Mouse (Mus musculus) liver, embryonic 14.5 days (tissue): Measurements from ENCODE around the gene Tapt1. TPM values are rescaled to one million over a fixed set of nuclear protein-coding genes. Genes with fewer than 3 reads are reported as not detected.
A peak's percentile ranks its signal among the peaks of the same experiment; 100 is the strongest.

Experiments used
- ATAC-seq: fragments of 200-750 bp; cut with Nextera tagmentation; 2 replicates; pipeline ENCODE4 v1.8.0; 2017; ENCODE audit warnings: moderate number of reproducible peaks, mild to moderate bottlenecking, moderate library complexity; ENCODE audit not compliant: insufficient read depth
- DNase-seq, 3 experiments: peaks; one replicate each; pipeline ENCODE4 v3.0.0-alpha.2; 2012 to 2013; ENCODE audit warnings: low read depth in 3 of 3, low spot score in 3 of 3
- H3K27ac ChIP-seq: fragments of 300-500 bp; sonication (generic); 2 replicates; pipeline ENCODE4 v1.5.1; 2014; ENCODE audit warnings: moderate library complexity, mild to moderate bottlenecking, control low read depth, inconsistent platforms
- H3K27me3 ChIP-seq: fragments of 300-500 bp; sonication (generic); 2 replicates; pipeline ENCODE4 v1.6.1; 2014; ENCODE audit warnings: mild to moderate bottlenecking, low read length, moderate library complexity; ENCODE audit not compliant: control insufficient read depth, insufficient read depth
- H3K36me3 ChIP-seq: fragments of 300-500 bp; sonication (generic); replicated peaks from 2 replicates; pipeline ENCODE4 v1.6.1; 2014; ENCODE audit warnings: low read depth; ENCODE audit not compliant: control insufficient read depth, insufficient read depth
- H3K4me1 ChIP-seq, 2 experiments: fragments of 200-500 bp in 1 of 2; fragments of 300-500 bp in 1 of 2; sonication (generic) in 1 of 2; replicated peaks; 2 replicates each; pipeline ENCODE4 v1.6.1; 2012 to 2014; ENCODE audit warnings: antibody characterized with exemption in 1 of 2, inconsistent platforms in 1 of 2, low read length in 1 of 2; ENCODE audit not compliant: control insufficient read depth in 2 of 2, insufficient read depth in 2 of 2
- H3K4me2 ChIP-seq: fragments of 300-500 bp; sonication (generic); 2 replicates; pipeline ENCODE4 v1.6.1; 2014; ENCODE audit warnings: low read depth, mild to moderate bottlenecking, control low read depth, moderate library complexity
- H3K4me3 ChIP-seq, 2 experiments: fragments of 200-500 bp in 1 of 2; fragments of 300-500 bp in 1 of 2; sonication (generic) in 1 of 2; 2 replicates each; pipeline ENCODE4 v1.5.1; 2012 to 2014; ENCODE audit warnings: low read depth in 2 of 2, low read length in 2 of 2, mild to moderate bottlenecking in 2 of 2, control low read depth in 1 of 2, inconsistent platforms in 1 of 2, moderate library complexity in 1 of 2; ENCODE audit not compliant: insufficient read depth in 1 of 2
- H3K9ac ChIP-seq: fragments of 300-500 bp; sonication (generic); replicated peaks from 2 replicates; pipeline ENCODE4 v1.6.1; 2014; ENCODE audit warnings: mild to moderate bottlenecking, control low read depth, moderate library complexity
- H3K9me3 ChIP-seq: fragments of 300-500 bp; sonication (generic); 2 replicates; pipeline ENCODE4 v1.6.1; 2016; ENCODE audit warnings: low read length, mixed read lengths; ENCODE audit not compliant: control insufficient read depth
- CTCF ChIP-seq: IDR thresholded peaks from 2 replicates; pipeline ENCODE4 v1.5.1; 2016; ENCODE audit warnings: antibody characterized with exemption, low read depth, control low read depth
- EP300 ChIP-seq: IDR thresholded peaks from 2 replicates; pipeline ENCODE4 v1.6.1; 2016; ENCODE audit warnings: antibody characterized with exemption, low read depth
- WGBS: fragments of 180-500 bp; shearing (Covaris S2); extraction: QIAGEN DNeasy Blood & Tissue Kit; methylation state at CpG from one replicate; pipeline ENCODE4 v1.1.7; 2014; ENCODE audit not compliant: insufficient replicate concordance; 5-methylcytosine and 5-hydroxymethylcytosine counted together
- polyA plus RNA-seq, 2 experiments: library from polyadenylated mRNA; depleted of rRNA in 1 of 2; stranded (reverse) in 1 of 2; unstranded in 1 of 2; fragments of >200 nt; fragmentation: Nextera tagmentation in 1 of 2; extraction: Ambion mirVana in 1 of 2; gene quantifications; 2 replicates each; pipeline versions ENCODE4 v1.2.1 to v1.2.3; 2012 to 2014

Tapt1 gene
- polyA plus RNA-seq, 2 experiments: 30.9 to 31.2 TPM

DNA sequence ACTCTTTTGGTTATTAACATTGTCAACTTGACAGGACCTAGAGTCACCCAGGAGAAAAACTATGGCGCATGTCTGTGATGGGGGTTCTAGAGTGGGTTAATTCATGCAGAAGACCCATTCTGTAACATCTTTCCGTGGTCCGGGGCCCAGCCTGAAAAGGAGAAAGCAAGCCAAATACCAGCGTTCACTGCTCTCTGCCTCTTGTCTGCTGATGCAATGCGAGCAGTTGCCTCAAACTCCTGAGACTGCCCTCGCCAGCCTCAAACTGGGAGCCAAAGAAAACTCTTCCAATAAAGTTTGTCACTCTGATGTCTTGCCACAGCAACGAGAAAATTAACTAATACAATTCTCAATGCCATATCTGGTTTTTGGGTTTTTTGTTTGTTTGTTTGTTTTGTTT lies 8.2 kb upstream of the Tapt1 start:
- H3K4me1 ChIP-seq: peaks cover 4 to 10% of the 10 kb centered on the region in 2 experiments
- H3K36me3 ChIP-seq: no peaks in the 10 kb centered on the region
- no peak overlapping the region for H3K4me3 ChIP-seq
- no peak for TF ChIP-seq EP300
- no peak for TF ChIP-seq CTCF
- no peak overlapping the region for H3K4me2 ChIP-seq
- H3K9ac ChIP-seq: no peak overlapping the region
- no peaks in the 10 kb centered on the region for H3K27me3 ChIP-seq
- DNase-seq (no peak), ATAC-seq (no peak)
- 82% methylated on average over 7 of the region's 7 CpGs for WGBS
- no peak overlapping the region for H3K27ac ChIP-seq
- no peaks in the 10 kb centered on the region for H3K9me3 ChIP-seq

DNA sequence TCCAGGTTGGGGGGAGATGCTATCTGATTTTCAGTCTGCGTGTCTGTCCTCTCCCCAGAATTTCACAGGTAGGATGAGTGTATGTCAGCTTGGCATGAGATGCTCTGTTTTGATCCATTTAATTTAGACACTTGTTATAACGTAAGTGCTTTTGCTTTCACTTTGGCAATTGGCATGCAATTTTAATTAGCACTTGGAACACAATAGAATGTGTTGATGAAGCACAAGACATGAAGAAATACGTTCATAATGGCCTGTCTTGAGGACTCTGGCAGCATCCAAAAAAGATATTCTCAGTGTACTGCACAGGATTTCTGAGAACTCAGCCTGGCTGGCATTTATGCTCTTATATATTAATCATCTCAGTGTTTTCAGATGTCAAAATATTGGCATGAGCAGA lies 7.5 kb upstream of the Tapt1 start:
- 77% methylated on average over 3 of the region's 3 CpGs for WGBS
- H3K9me3 ChIP-seq: no peaks in the 10 kb centered on the region
- no peaks in the 10 kb centered on the region for H3K36me3 ChIP-seq
- no peak overlapping the region for H3K4me2 ChIP-seq
- H3K4me3 ChIP-seq: no peak overlapping the region
- no peak for DNase-seq
- H3K27me3 ChIP-seq: no peaks in the 10 kb centered on the region
- H3K27ac ChIP-seq: no peak overlapping the region
- TF ChIP-seq EP300 (no peak), CTCF (no peak)
- ATAC-seq: no peak
- peaks cover 2 to 5% of the 10 kb centered on the region in 2 experiments for H3K4me1 ChIP-seq
- no peak overlapping the region for H3K9ac ChIP-seq

DNA sequence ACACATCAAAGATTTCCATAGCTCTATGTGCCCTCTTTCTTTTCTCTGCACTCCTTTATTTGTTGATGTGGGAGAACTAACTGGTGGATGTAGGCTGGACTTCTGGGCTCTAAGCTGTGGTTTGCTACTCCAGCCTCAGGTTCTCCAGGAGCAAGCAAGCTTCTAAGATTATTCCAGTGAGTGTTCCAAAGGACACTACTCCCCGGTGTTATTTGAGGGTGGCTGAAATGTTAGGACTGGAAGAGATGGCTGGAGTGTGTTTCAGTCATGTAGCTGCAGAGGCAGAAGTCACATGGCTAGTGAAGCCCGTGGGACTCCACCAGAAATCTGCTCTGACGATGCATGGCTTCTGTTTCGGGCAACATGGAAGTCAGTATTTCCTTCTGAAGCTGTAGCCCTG lies 2.3 kb upstream of the Tapt1 start:
- H3K4me2 ChIP-seq: peak overlapping the region; percentile 74

DNA sequence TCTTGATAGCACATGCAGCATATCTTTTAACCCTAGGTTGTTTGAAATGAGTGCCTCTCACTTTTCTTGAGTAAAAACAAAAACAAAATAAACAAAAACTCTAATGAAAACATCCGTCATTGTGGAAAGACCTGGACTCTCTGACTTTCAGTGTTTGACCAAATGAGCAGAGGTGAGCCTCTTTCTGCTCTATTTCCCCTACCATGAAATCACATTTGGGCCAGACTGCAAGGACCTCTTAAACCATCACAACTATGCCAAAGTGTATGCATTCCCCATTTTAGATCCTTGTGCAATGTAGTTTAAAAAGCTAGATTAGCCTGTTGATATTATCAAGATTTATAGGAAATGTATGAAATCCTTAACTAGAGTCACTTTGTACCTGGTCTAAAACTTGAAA lies 1.9 kb upstream of the Tapt1 start:
- no peaks in the 10 kb centered on the region for H3K9me3 ChIP-seq
- peak overlapping the region; percentile 74 for H3K4me2 ChIP-seq
- H3K36me3 ChIP-seq: no peaks in the 10 kb centered on the region
- no peak overlapping the region for H3K27ac ChIP-seq
- ATAC-seq: no peak
- no peak for DNase-seq
- peak overlapping the region in 1 of 2 experiments; percentile 89; a peak in 1 of 4 replicates for H3K4me3 ChIP-seq
- H3K4me1 ChIP-seq: peaks cover 16 to 21% of the 10 kb centered on the region in 2 experiments
- no peak overlapping the region for H3K9ac ChIP-seq
- no peaks in the 10 kb centered on the region for H3K27me3 ChIP-seq
- TF ChIP-seq CTCF: no peak
- no peak for TF ChIP-seq EP300
- 57% methylated on average over 1 of the region's 1 CpGs for WGBS

More for the DNA sequence above, 2.3 kb upstream of the Tapt1 start:
- H3K9ac ChIP-seq: no peak overlapping the region
- H3K4me1 ChIP-seq: peaks cover 13 to 17% of the 10 kb centered on the region in 2 experiments
- H3K9me3 ChIP-seq: no peaks in the 10 kb centered on the region
- H3K36me3 ChIP-seq: no peaks in the 10 kb centered on the region
- no peak for TF ChIP-seq EP300
- no peak for TF ChIP-seq CTCF
- ATAC-seq (no peak), DNase-seq (no peak)
- no peaks in the 10 kb centered on the region for H3K27me3 ChIP-seq
- H3K4me3 ChIP-seq: no peak overlapping the region
- no peak overlapping the region for H3K27ac ChIP-seq
- 75% methylated on average over 4 of the region's 4 CpGs for WGBS

DNA sequence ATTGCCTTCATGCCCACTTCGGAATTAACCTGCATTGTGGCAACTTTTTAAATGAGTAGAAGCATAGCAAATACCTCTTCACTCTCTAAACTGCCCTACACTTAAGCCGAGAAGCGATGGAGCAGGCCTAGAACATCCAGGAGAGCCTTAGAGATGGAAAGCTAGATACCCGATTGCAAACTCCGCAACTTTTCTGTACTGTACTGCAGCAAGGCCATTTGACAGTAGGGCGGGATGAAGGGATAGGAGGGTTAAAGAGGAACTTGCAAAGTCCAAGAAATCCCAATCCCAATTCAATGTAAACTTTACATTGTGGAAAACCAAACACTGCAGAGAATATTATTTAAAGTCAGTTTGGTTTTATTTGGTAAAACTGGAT lies 1.0 kb upstream of the Tapt1 start:
- H3K27ac ChIP-seq: peak overlapping the region; percentile 47
- WGBS: 3% methylated on average over 6 of the region's 6 CpGs
- peak overlapping the region; percentile 90 for H3K9ac ChIP-seq
- DNase-seq: no peak
- TF ChIP-seq CTCF (no peak), EP300 (no peak)
- peak overlapping the region; percentile 82 to 89 for H3K4me3 ChIP-seq
- peaks cover 22 to 29% of the 10 kb centered on the region in 2 experiments for H3K4me1 ChIP-seq
- no peak for ATAC-seq
- no peaks in the 10 kb centered on the region for H3K27me3 ChIP-seq
- peak overlapping the region; percentile 74 for H3K4me2 ChIP-seq
- H3K9me3 ChIP-seq: no peaks in the 10 kb centered on the region
- H3K36me3 ChIP-seq: no peaks in the 10 kb centered on the region
